Mouse (Mus musculus) T-helper 1 cell (primary cell): ENCODE results near the gene Fam92b.

Experiments used
- in situ Hi-C: fragments of 300-600 bp; cut with MboI, MseI; formaldehyde crosslinking; loops from one replicate; pipeline ENCODE4 v1.15.1; 2025; ENCODE audit warnings: high pct_unique_total_duplicates

Gene Fam92b

GRCm38 (mm10) chr8:120152636-120153035 lies 24.6 kb downstream of the Fam92b start:
- in situ Hi-C loops = no loop called here

GRCm38 (mm10) chr8:120151151-120151550 lies 26.1 kb downstream of the Fam92b start:
- in situ Hi-C loops = no loop called here

- in situ Hi-C loops = no loop called here
Observed at GRCm38 (mm10) chr8:120150028-120150427, 27.2 kb downstream of the Fam92b start.

DNA sequence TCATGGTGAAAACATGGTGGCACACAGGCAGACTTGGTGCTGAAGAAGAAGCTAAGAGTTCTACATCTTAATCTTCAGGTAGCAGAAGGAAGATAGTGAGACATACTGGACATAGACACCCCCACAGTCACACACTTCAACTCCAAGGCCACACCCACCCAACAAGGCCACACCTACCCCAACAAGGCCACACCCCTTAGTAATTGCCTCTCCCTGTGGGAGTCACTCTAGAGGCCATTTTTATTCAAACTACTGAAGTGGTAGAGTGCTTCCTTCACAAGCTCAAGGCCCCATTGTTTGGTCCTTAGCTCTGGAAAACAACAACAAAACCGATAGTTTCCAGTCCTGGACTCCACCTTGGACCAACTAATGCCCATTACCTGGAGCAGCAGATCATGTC lies 31.2 kb downstream of the Fam92b start:
- in situ Hi-C loops = no loop called here

DNA sequence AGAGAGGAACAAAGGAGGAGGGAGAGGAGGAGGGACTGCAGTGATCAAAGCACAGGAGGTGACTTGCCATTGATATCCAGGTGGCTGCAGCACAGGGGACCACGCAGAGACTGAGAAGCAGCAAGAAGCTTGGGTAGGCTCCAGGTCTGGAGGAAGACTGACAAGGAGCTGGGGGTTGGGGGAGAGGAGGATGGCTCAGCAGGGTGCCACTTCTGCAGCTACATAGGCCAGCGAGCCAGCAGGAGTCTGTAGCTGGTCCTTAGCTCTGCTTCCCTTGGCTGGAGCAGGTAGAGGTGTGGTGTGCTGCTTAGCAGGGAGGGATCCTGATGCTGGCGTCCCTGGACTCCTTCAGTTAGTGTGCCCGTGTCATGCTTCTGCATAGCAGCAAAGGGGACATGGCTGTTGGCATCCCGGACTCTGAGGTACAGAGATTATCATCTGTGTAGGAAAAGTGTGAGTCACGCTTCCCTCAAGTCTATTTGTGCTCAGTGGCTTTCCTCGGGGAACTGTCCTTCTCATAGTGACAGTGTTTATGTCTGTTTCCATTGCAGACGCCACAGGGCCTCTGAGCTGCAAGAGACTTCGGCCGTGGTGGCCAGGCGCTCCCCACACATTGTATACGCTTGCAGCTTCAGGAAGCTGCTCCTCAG lies 32.5 kb downstream of the Fam92b start:
- in situ Hi-C loops = no loop called here

- in situ Hi-C loops = no loop called here
Observed at GRCm38 (mm10) chr8:120143911-120144651, 33.2 kb downstream of the Fam92b start.

DNA sequence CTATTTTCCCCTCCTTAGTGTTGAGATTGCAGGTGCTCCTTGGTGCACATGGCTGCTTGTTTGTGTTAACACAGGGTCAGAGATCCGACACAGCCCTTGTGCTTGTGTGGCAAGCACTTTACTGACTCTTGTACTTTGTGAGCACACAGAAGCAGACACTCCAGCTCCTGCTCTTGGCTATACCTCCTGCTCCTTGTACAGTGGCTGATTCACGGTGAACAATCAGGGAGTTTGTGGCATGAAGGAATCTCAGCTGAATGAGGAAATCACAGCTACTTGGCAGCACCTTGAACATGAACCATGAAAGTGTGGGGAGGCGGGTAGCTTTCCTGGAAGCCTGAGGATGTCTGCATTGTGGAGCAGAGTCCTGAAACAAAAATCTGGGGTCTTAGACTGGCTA lies 36.5 kb downstream of the Fam92b start:
- in situ Hi-C loops = no loop called here

- in situ Hi-C loops = no loop called here
Observed at GRCm38 (mm10) chr8:120138958-120139357, 38.3 kb downstream of the Fam92b start.

DNA sequence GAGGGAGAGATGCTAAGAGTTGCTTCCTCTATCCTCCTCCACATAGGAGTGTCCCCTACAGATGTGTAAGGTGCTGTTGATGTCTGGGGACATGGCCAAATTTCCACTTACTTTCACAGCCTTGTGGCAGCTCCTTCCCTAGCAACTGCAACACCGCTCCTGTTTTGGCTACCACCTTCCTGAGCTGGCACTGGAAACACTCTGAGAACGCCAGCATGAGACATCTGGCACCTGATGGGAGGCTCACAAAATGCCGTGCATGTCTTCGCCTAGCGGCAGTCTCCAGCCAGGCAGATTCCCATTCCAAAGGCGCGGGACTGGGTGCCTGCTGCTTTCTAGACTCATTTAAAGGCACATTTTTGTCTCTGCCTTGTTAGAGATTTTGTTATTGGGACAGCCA lies 40.6 kb downstream of the Fam92b start:
- in situ Hi-C loops = no loop called here

DNA sequence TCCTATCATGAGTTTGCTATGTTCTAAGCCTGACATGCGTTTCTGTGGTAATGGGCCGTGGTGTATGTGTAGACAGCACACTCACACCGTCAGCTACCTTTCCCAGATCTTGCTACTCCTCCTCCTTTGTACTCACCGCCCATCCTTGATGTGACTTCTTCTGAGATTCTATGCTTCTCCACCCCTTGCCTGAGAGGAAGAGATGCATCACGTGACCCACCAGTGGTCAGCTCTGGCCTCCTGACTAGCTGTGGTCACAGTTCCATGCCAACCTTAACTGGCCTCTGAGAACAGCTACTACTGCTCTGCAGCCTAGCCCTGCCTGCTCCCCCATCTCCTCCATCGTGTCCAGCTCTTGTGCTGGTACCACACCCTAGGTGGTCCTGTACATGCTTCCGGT lies 41.6 kb downstream of the Fam92b start:
- in situ Hi-C loops = no loop called here

- in situ Hi-C loops = no loop called here
Observed at GRCm38 (mm10) chr8:120133169-120133568, 44.1 kb downstream of the Fam92b start.

GRCm38 (mm10) chr8:120131158-120131557 lies 46.1 kb downstream of the Fam92b start:
- in situ Hi-C loops = no loop called here

- in situ Hi-C loops = no loop called here
Observed at GRCm38 (mm10) chr8:120129547-120129946, 47.7 kb downstream of the Fam92b start.

- in situ Hi-C loops = no loop called here
Observed at GRCm38 (mm10) chr8:120126357-120127161, 50.7 kb downstream of the Fam92b start.

DNA sequence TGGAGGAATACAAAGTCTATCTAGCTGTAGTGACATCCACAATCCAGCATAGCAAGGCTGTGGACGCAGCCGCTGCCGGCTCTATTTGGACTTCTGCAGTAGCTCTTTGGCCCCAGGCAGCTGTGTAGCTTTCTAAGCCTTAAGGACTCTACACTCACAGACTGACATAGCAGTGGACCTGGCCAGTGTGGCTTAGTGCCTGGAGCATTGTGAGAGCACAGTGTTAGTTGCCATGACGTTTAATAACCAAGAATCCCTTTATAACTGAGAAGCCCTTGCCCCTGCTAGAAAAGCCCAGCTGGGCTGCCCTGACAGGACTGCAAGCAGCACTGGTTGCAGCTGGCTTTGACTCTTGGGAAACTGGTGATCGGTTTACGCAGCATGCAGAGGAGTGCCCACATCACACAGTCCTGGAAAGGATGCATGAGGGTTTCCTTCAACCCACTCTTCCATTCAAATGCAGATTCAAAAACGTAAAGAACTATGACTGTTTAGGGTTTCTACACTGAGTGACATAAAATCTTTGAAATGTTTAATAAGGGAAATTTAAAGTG lies 52.4 kb downstream of the Fam92b start:
- in situ Hi-C loops = no loop called here

GRCm38 (mm10) chr8:120124261-120124660 lies 53.0 kb downstream of the Fam92b start:
- in situ Hi-C loops = no loop called here

- in situ Hi-C loops = no loop called here
Observed at GRCm38 (mm10) chr8:120120951-120121350, 56.3 kb downstream of the Fam92b start.

GRCm38 (mm10) chr8:120119931-120120330 lies 57.3 kb downstream of the Fam92b start:
- in situ Hi-C loops = no loop called here

GRCm38 (mm10) chr8:120119429-120119828 lies 57.8 kb downstream of the Fam92b start:
- in situ Hi-C loops = no loop called here

GRCm38 (mm10) chr8:120118847-120119246 lies 58.4 kb downstream of the Fam92b start:
- in situ Hi-C loops = no loop called here

DNA sequence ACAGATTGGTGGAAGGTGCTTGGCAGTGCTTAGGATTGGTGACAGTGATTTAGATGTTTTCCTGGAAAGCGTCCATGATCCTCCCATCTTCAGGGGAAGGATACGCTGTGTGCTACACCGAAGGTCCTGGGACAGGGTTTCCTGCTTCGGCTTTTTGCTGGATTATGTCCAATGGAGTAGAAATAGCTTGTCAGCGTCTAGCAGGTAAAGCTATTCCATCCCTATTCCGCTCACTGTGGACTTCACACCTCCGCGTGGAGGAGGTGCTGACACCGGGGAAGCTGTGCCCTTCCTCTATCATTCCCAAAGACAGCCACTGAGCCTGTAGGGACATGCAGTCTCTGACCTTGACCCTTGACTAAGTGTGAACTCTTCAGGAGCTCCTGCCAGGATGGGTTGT lies 59.1 kb downstream of the Fam92b start:
- in situ Hi-C loops = no loop called here

DNA sequence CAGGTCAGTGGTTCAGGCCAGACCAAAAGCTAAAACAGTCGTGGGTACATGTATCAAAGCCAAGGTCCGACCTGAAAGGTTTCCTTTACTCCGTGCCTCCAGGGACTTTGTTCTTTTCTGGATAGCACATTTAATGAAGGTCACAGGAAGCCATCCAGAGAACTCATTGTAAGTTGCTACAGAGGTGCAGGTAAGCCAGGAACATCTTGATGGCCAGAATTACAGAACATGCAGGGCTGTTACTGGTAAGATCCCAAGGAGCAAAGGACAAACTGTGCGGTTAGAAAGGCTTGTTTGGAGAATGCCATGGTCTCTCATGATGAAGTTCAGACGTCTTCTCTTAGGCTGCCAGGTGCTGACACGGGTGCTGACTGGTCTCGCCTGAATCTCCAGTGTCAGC lies 60.7 kb downstream of the Fam92b start:
- in situ Hi-C loops = no loop called here
